Mouse (Mus musculus) hindbrain, embryonic 15.5 days (tissue): ENCODE results near the gene 1700086D15Rik. TPM values are rescaled to one million over a fixed set of nuclear protein-coding genes. Genes with fewer than 3 reads are reported as not detected.

Source experiments
- ATAC-seq: fragments of 200-750 bp; cut with Nextera tagmentation; 2 replicates; pipeline ENCODE4 v1.8.0; 2017; ENCODE audit warnings: low read depth, moderate number of reproducible peaks, moderate TSS enrichment; ENCODE audit not compliant: low FRiP score
- H3K27ac ChIP-seq: fragments of 300-500 bp; sonication (generic); replicated peaks from 2 replicates; pipeline ENCODE4 v1.5.1; 2015; ENCODE audit warnings: mild to moderate bottlenecking, inconsistent platforms
- H3K27me3 ChIP-seq: fragments of 300-500 bp; sonication (generic); 2 replicates; pipeline ENCODE4 v1.6.1; 2015; ENCODE audit warnings: control low read depth, inconsistent platforms
- H3K36me3 ChIP-seq: fragments of 300-500 bp; sonication (generic); 2 replicates; pipeline ENCODE4 v1.6.1; 2015; ENCODE audit warnings: control low read depth, inconsistent platforms
- H3K4me1 ChIP-seq: fragments of 300-500 bp; sonication (generic); replicated peaks from 2 replicates; pipeline ENCODE4 v1.6.1; 2015; ENCODE audit warnings: control low read depth, inconsistent platforms
- H3K4me2 ChIP-seq: fragments of 300-500 bp; sonication (generic); 2 replicates; pipeline ENCODE4 v1.6.1; 2015; ENCODE audit warnings: moderate library complexity, mild to moderate bottlenecking, inconsistent platforms
- H3K4me3 ChIP-seq: fragments of 300-500 bp; sonication (generic); 2 replicates; pipeline ENCODE4 v1.5.1; 2015; ENCODE audit warnings: mild to moderate bottlenecking, inconsistent platforms
- H3K9ac ChIP-seq: fragments of 300-500 bp; sonication (generic); 2 replicates; pipeline ENCODE4 v1.6.1; 2015; ENCODE audit warnings: inconsistent platforms
- H3K9me3 ChIP-seq: fragments of 300-500 bp; sonication (generic); 2 replicates; pipeline ENCODE4 v1.6.1; 2016; ENCODE audit warnings: control low read depth, inconsistent platforms
- WGBS: fragments of 180-500 bp; shearing (Covaris S2); methylation state at CpG from one replicate; pipeline ENCODE4 v1.1.7; 2015; 5-methylcytosine and 5-hydroxymethylcytosine counted together
- polyA plus RNA-seq: library from polyadenylated mRNA; unstranded; fragments of >200 nt; fragmentation: Nextera tagmentation; extraction: Ambion mirVana; gene quantifications from 2 replicates; pipeline ENCODE4 v1.2.1, GENCODE M21; 2015

The 1700086D15Rik gene
- 0.14 TPM in 1 of 2 replicates, not detected in the other for polyA plus RNA-seq

GRCm38 (mm10) chr11:65159791-65160190 lies at the start of gene 1700086D15Rik:
Gene 1700086D15Rik, minus strand, starts transcription at chr11:65159891.
- no peaks in the 10 kb centered on the region for H3K27me3 ChIP-seq
- no peak within 1 kb of the TSS for H3K4me3 ChIP-seq
- peak within 1 kb of the TSS; percentile 79 for H3K4me2 ChIP-seq
- no peak within 1 kb of the TSS for H3K9ac ChIP-seq
- 95% methylated on average over 5 of the region's 5 CpGs for WGBS
- ATAC-seq: no peak
- H3K36me3 ChIP-seq: no peaks in the 10 kb centered on the region
- no peak within 1 kb of the TSS for H3K27ac ChIP-seq
- H3K4me1 ChIP-seq: peaks cover 21% of the 10 kb centered on the region
- no peaks in the 10 kb centered on the region for H3K9me3 ChIP-seq

- WGBS: 50% methylated on average over 6 of the region's 6 CpGs
- no peak overlapping the region for H3K4me2 ChIP-seq
- no peak for ATAC-seq
Measured at GRCm38 (mm10) chr11:65209441-65209840, 49.8 kb upstream of the 1700086D15Rik start.

DNA sequence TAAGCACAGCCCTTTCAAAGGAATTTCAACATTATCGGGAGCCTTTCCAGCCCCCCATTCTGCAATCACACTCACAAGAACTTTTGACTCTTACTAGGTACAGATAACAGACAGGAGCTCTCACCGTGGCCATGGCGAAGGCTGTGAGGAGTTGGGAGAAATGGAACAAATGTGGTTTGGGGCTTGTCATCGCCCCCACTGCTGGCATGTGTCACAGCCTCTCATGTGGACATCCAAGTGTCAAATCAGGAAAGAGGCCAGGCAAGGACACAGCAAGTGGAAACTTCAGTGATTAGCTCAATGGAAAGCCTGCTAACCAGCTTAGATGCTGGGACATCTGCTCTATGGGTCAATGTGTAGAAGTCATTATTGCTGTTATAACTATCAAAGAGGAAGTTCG lies 45.6 kb upstream of the 1700086D15Rik start:
- no peak overlapping the region for H3K9ac ChIP-seq
- no peaks in the 10 kb centered on the region for H3K27me3 ChIP-seq
- no peak for ATAC-seq
- no peaks in the 10 kb centered on the region for H3K4me1 ChIP-seq
- H3K9me3 ChIP-seq: no peaks in the 10 kb centered on the region
- no peaks in the 10 kb centered on the region for H3K36me3 ChIP-seq
- no peak overlapping the region for H3K4me2 ChIP-seq
- WGBS: 71% methylated on average over 5 of the region's 5 CpGs
- no peak overlapping the region for H3K27ac ChIP-seq
- H3K4me3 ChIP-seq: no peak overlapping the region

More at GRCm38 (mm10) chr11:65209441-65209840, 49.8 kb upstream of the 1700086D15Rik start:
- H3K9ac ChIP-seq: no peak overlapping the region
- H3K36me3 ChIP-seq: no peaks in the 10 kb centered on the region
- H3K4me3 ChIP-seq: no peak overlapping the region
- H3K9me3 ChIP-seq: no peaks in the 10 kb centered on the region
- H3K27me3 ChIP-seq: no peaks in the 10 kb centered on the region
- H3K4me1 ChIP-seq: no peaks in the 10 kb centered on the region
- H3K27ac ChIP-seq: no peak overlapping the region

- H3K9ac ChIP-seq: no peak overlapping the region
- H3K27me3 ChIP-seq: no peaks in the 10 kb centered on the region
- H3K36me3 ChIP-seq: no peaks in the 10 kb centered on the region
- no peak overlapping the region for H3K4me2 ChIP-seq
- H3K9me3 ChIP-seq: no peaks in the 10 kb centered on the region
- no peak for ATAC-seq
- H3K27ac ChIP-seq: no peak overlapping the region
- 68% methylated on average over 13 of the region's 13 CpGs for WGBS
- H3K4me1 ChIP-seq: no peaks in the 10 kb centered on the region
- H3K4me3 ChIP-seq: no peak overlapping the region
Measured at GRCm38 (mm10) chr11:65204651-65205050, 45.0 kb upstream of the 1700086D15Rik start.

- Histone ChIP-seq H3K9me3 (no peaks in the 10 kb centered on the region), H3K4me3 (no peak overlapping the region), H3K36me3 (no peaks in the 10 kb centered on the region), H3K9ac (no peak overlapping the region), H3K4me1 (no peaks in the 10 kb centered on the region), H3K27ac (no peak overlapping the region), H3K4me2 (no peak overlapping the region), H3K27me3 (no peaks in the 10 kb centered on the region)
- WGBS: 68% methylated on average over 1 of the region's 1 CpGs
- ATAC-seq: no peak
Measured at GRCm38 (mm10) chr11:65203020-65203419, 43.3 kb upstream of the 1700086D15Rik start.

DNA sequence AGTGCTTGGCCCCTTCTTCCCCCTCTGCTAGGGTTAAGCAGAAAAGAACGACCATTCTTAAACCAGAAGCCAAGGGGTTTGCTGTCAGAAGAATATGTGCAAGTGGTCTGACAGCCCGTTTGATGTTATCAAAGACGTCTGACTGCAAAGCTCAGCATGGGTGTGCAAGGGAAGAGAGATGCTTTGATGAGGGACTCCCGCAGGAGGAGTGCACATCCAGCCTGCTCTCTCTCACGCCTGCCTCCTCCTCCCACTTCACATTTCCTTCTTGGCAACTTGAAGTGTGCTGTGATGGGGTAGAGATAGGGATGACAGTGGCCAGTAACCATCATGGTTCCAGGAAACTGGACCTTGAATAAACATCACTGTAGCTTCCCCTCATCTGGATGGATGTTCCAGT lies 42.5 kb upstream of the 1700086D15Rik start:
- H3K4me1 ChIP-seq: no peaks in the 10 kb centered on the region
- WGBS: 46% methylated on average over 5 of the region's 5 CpGs
- H3K36me3 ChIP-seq: no peaks in the 10 kb centered on the region
- no peak for ATAC-seq
- H3K4me3 ChIP-seq: no peak overlapping the region
- no peak overlapping the region for H3K27ac ChIP-seq
- H3K27me3 ChIP-seq: no peaks in the 10 kb centered on the region
- H3K9ac ChIP-seq: no peak overlapping the region
- H3K9me3 ChIP-seq: no peaks in the 10 kb centered on the region
- no peak overlapping the region for H3K4me2 ChIP-seq

- no peaks in the 10 kb centered on the region for H3K9me3 ChIP-seq
- H3K27ac ChIP-seq: no peak overlapping the region
- H3K4me2 ChIP-seq: no peak overlapping the region
- ATAC-seq: no peak
- no peak overlapping the region for H3K4me3 ChIP-seq
- no peaks in the 10 kb centered on the region for H3K36me3 ChIP-seq
- H3K27me3 ChIP-seq: no peaks in the 10 kb centered on the region
- no peak overlapping the region for H3K9ac ChIP-seq
- 93% methylated on average over 3 of the region's 3 CpGs for WGBS
- H3K4me1 ChIP-seq: no peaks in the 10 kb centered on the region
Measured at GRCm38 (mm10) chr11:65198026-65198425, 38.3 kb upstream of the 1700086D15Rik start.

GRCm38 (mm10) chr11:65197280-65197679 lies 37.6 kb upstream of the 1700086D15Rik start:
- H3K27ac ChIP-seq: no peak overlapping the region
- no peak overlapping the region for H3K4me3 ChIP-seq
- H3K4me1 ChIP-seq: no peaks in the 10 kb centered on the region
- ATAC-seq: peak; percentile 56; the same call in 1 of the 2 replicates
- no peaks in the 10 kb centered on the region for H3K36me3 ChIP-seq
- H3K4me2 ChIP-seq: no peak overlapping the region
- H3K9me3 ChIP-seq: no peaks in the 10 kb centered on the region
- no peak overlapping the region for H3K9ac ChIP-seq
- WGBS: 4% methylated on average over 3 of the region's 3 CpGs
- no peaks in the 10 kb centered on the region for H3K27me3 ChIP-seq

GRCm38 (mm10) chr11:65186974-65187373 lies 27.3 kb upstream of the 1700086D15Rik start:
- WGBS: 83% methylated on average over 10 of the region's 12 CpGs
- Histone ChIP-seq H3K4me2 (no peak overlapping the region), H3K4me1 (no peaks in the 10 kb centered on the region), H3K9me3 (no peaks in the 10 kb centered on the region), H3K36me3 (no peaks in the 10 kb centered on the region), H3K27ac (no peak overlapping the region), H3K27me3 (no peaks in the 10 kb centered on the region), H3K9ac (no peak overlapping the region), H3K4me3 (no peak overlapping the region)
- no peak for ATAC-seq

GRCm38 (mm10) chr11:65185114-65185513 lies 25.4 kb upstream of the 1700086D15Rik start:
- H3K9me3 ChIP-seq: no peaks in the 10 kb centered on the region
- WGBS: 96% methylated on average over 1 of the region's 1 CpGs
- no peaks in the 10 kb centered on the region for H3K27me3 ChIP-seq
- ATAC-seq: no peak
- no peaks in the 10 kb centered on the region for H3K4me1 ChIP-seq
- H3K9ac ChIP-seq: no peak overlapping the region
- no peak overlapping the region for H3K4me3 ChIP-seq
- no peak overlapping the region for H3K27ac ChIP-seq
- no peaks in the 10 kb centered on the region for H3K36me3 ChIP-seq
- H3K4me2 ChIP-seq: no peak overlapping the region

DNA sequence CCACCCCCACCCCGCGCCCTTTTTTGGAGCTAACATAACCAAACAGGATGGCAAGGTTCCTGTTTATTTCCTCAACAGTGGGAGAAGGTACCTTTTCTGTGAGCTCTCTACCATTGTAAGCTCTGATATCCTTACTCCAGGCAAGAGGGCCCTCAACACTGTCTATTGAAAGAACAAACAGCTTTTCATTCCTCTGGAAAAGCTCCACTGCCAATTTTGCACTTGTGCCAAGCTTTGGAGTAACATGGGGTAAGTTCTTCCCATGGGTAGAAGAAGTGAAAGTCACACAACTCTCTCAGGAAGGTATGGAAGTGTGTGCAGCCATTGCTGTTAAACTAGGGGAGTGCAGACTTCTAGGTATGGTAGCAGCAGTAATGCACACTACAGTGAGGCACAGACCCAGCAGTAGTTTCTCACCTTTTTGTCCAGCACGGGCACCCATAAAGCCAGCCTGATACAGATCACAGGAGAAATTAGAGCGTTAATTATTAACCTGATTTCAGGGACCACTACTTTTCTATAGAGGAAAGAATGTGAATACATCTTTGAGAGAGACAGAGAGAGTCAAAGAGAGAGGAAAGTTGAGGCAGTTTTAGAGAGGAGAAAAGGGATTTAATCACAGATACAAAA lies 10.5 kb upstream of the 1700086D15Rik start:
- no peaks in the 10 kb centered on the region for H3K4me1 ChIP-seq
- H3K27me3 ChIP-seq: no peaks in the 10 kb centered on the region
- H3K4me2 ChIP-seq: no peak overlapping the region
- no peak overlapping the region for H3K4me3 ChIP-seq
- no peak for ATAC-seq
- H3K27ac ChIP-seq: no peak overlapping the region
- no peaks in the 10 kb centered on the region for H3K9me3 ChIP-seq
- 83% methylated on average over 4 of the region's 4 CpGs for WGBS
- no peak overlapping the region for H3K9ac ChIP-seq
- H3K36me3 ChIP-seq: no peaks in the 10 kb centered on the region

GRCm38 (mm10) chr11:65162767-65163120 lies 3.1 kb upstream of the 1700086D15Rik start, which contains the start of gene Arhgap44:
Gene Arhgap44, minus strand, starts transcription at chr11:65162961.
- Histone ChIP-seq H3K36me3 (no peaks in the 10 kb centered on the region), H3K4me3 (peak within 1 kb of the TSS; percentile 67), H3K27me3 (no peaks in the 10 kb centered on the region), H3K9me3 (no peaks in the 10 kb centered on the region), H3K9ac (peak within 1 kb of the TSS; percentile 79), H3K27ac (peak within 1 kb of the TSS; percentile 82), H3K4me1 (peaks cover 21% of the 10 kb centered on the region), H3K4me2 (peak within 1 kb of the TSS; percentile 79)
- under 1% methylated on average over 27 of the region's 27 CpGs for WGBS
- ATAC-seq: peak; percentile 95
